Mouse (Mus musculus): Measurements from ENCODE around the gene Kcnj9. TPM values are rescaled to one million over a fixed set of nuclear protein-coding genes. Genes with fewer than 3 reads are reported as not detected.

Gene Kcnj9
- polyA plus RNA-seq (2012; rRNA removed; ENCODE audit: low replicate concordance) = 0.10 and 0.18 TPM in 2 replicates

DNA sequence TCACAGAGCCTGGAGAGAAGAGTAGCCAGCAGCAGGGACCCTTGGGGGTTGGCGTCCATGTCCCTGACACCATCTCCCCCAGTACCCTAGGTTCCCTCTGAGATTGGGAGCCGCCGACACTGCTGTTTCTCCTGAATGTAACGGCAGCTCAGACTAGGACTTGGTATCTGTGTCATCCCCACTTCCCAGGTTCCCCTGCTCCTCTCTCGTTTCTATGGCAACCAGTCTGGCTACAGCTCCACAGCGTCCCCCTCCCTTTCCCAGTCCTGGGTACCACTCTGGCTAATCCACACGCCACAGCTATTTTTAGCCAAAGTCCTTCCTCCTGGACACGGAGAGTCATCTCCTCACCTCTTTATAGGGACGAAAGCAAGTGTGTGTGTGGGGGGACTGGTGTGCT, at the start of gene Kcnj9:
Kcnj9 (minus strand) TSS at position 188 of the 400 bp plus-strand sequence.

DNA sequence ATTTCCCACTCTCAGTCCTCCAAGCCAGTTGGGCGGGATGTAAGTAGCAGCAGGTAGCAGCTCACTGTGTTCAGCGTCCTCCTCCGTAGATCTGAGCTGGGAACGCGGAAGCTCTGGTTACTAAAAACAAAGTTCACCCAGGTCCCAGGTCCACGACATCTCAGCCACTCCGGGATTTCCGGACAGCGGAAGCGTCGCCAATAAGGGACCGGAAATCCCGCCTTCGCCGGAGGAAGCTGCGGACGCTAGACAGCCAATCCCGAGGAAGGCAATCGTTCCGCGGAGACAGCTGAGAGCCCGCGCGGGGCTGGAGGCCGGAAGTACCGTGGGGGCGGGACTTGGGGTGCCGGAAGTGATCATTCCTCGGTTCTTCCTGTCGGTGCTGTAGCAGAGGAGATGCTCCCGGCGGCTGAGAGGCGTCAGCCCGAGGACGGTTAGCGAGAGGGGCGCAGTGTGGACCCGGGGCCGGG, 47.1 kb upstream of the Kcnj9 start, which contains the start of gene Pigm:
Pigm (plus strand) TSS at position 349 of the 470 bp plus-strand sequence.

GRCm38 (mm10) chr1:172340729-172341321, 11.7 kb upstream of the Kcnj9 start, which contains the start of gene Kcnj10:
TSS of gene Kcnj10 (plus strand) at chr1:172341210.

GRCm38 (mm10) chr1:172297611-172298537, 31.2 kb downstream of the Kcnj9 start, which contains the start of gene Atp1a2:
TSS of gene Atp1a2 (minus strand) at chr1:172298064.

Other genes with a start within 250 kb of the Kcnj9 start
- gene Copa, start 246.8 kb downstream of the Kcnj9 start, polyA plus RNA-seq (2012; rRNA removed; ENCODE audit: low replicate concordance) = 26.9 and 43.7 TPM in 2 replicates
- gene Ncstn, start 246.5 kb downstream of the Kcnj9 start, polyA plus RNA-seq (2012; rRNA removed; ENCODE audit: low replicate concordance) = 74.2 and 122 TPM in 2 replicates
- 109 and 243 TPM in 2 replicates for gene Pex19, start 202.6 kb downstream of the Kcnj9 start, polyA plus RNA-seq (2012; rRNA removed; ENCODE audit: low replicate concordance)
- 57.6 and 76.0 TPM in 2 replicates for gene Dcaf8, start 181.2 kb downstream of the Kcnj9 start, polyA plus RNA-seq (2012; rRNA removed; ENCODE audit: low replicate concordance)
- 53.5 and 101 TPM in 2 replicates for gene Pea15a, start 122.5 kb downstream of the Kcnj9 start, polyA plus RNA-seq (2012; rRNA removed; ENCODE audit: low replicate concordance)
- 0.38 and 862 TPM in 2 replicates for gene Casq1, start 109.5 kb downstream of the Kcnj9 start, polyA plus RNA-seq (2012; rRNA removed; ENCODE audit: low replicate concordance)
- 0.30 and 0.49 TPM in 2 replicates for gene Atp1a4, start 70.9 kb downstream of the Kcnj9 start, polyA plus RNA-seq (2012; rRNA removed; ENCODE audit: low replicate concordance)
- 121 and 173 TPM in 2 replicates for gene Igsf8, start 67.7 kb downstream of the Kcnj9 start, polyA plus RNA-seq (2012; rRNA removed; ENCODE audit: low replicate concordance)
- 157 and 372 TPM in 2 replicates for gene Atp1a2, start 31.3 kb downstream of the Kcnj9 start, polyA plus RNA-seq (2012; rRNA removed; ENCODE audit: low replicate concordance)
- gene Kcnj10, start 11.9 kb upstream of the Kcnj9 start, polyA plus RNA-seq (2012; rRNA removed; ENCODE audit: low replicate concordance) = 0.43 and 0.55 TPM in 2 replicates
- gene Pigm, start 47.2 kb upstream of the Kcnj9 start, polyA plus RNA-seq (2012; rRNA removed; ENCODE audit: low replicate concordance) = 8.8 and 14.8 TPM in 2 replicates
- gene Slamf9, start 146.0 kb upstream of the Kcnj9 start, polyA plus RNA-seq (2012; rRNA removed; ENCODE audit: low replicate concordance) = 10.3 and 24.8 TPM in 2 replicates
- 36.1 and 38.8 TPM in 2 replicates for gene Igsf9, start 152.5 kb upstream of the Kcnj9 start, polyA plus RNA-seq (2012; rRNA removed; ENCODE audit: low replicate concordance)
- 232 and 274 TPM in 2 replicates for gene Tagln2, start 170.7 kb upstream of the Kcnj9 start, polyA plus RNA-seq (2012; rRNA removed; ENCODE audit: low replicate concordance)
- gene Cfap45, start 191.5 kb upstream of the Kcnj9 start, polyA plus RNA-seq (2012; rRNA removed; ENCODE audit: low replicate concordance) = 0.68 and 1.2 TPM in 2 replicates
- gene Vsig8, start 226.6 kb upstream of the Kcnj9 start, polyA plus RNA-seq (2012; rRNA removed; ENCODE audit: low replicate concordance) = 0.20 and 0.24 TPM in 2 replicates